Comparison of ENCODE assay signal across 8 mouse cellular contexts in the genomic region with DNA sequence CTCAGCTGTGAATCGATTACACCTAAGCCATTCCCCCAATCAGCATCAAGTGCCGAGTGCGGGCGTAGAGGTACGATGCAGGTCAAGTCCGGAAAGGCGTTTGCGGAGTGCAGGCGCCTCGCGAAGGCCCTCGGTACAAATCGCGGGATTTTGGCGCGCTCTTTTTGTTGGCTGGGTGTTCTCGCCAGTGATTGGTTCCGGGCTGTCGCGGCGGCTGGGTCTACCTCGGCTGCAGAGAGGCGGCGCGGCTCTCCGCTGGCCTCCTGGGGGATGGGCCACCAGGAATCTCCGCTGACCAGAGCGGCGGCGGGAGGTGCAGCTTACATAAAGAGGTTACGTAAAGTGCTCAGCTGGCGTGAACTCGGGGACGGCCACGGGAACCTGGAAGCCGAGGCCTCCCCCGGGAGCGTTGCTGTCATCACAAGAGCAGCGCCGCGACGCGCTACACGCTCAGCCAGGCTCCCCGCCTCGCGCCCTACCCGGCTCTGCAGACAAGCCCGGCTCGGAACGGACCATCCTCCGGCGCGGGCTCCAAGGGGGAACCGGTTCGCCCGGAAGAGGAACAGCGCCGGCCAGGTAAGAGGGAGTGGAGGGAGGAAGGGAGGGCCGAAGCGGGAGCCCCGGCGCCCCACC. TPM values are rescaled to one million over a fixed set of nuclear protein-coding genes. Genes with fewer than 3 reads are reported as not detected.
A peak's percentile ranks its signal among the peaks of the same experiment; 100 is the strongest.
DNase-seq lines count a peak whose midpoint lies in the region; ATAC-seq and TF ChIP-seq lines count a peak whose summit lies in the region.

A gene (plus strand): TSS at position 247 of the 633 bp plus-strand sequence.

- DNase-seq in ES-E14 (ENCODE audit: low read depth, low spot score): peak; percentile 86
- peak; percentile 94 for DNase-seq in cerebellum, adult 11-12 months
- peak; percentile 91 for DNase-seq in forebrain, postnatal 0 days
- DNase-seq in heart, postnatal 4 days: peak; percentile 93
- peak; percentile 75 to 84 for DNase-seq in layer of hippocampus, adult 8-10 months (ENCODE audit: low spot score in 2 of 2)
- peak; percentile 85 for DNase-seq in ovary, adult 18-20 months (ENCODE audit: low spot score)
- peak; percentile 76 for DNase-seq in thymus, postnatal 0 days (ENCODE audit: low spot score)

- in situ Hi-C loops in ES-E14 (cut with MboI; ENCODE audit: low sequenced_read_pairs in 2 of 2, unreplicated experiment in 2 of 2): no loop called here

- H3K4me1 ChIP-seq in ES-E14 (ENCODE audit: control insufficient read depth in 2 of 2, insufficient read depth in 2 of 2, low read length in 2 of 2, poor library complexity in 1 of 2): peaks cover under 1 to 11% of the 10 kb centered on the region in 2 experiments
- H3K4me1 ChIP-seq in forebrain, postnatal 0 days (ENCODE audit: insufficient read depth): peaks cover 19% of the 10 kb centered on the region
- peaks cover 31% of the 10 kb centered on the region for H3K4me1 ChIP-seq in lung, embryonic 15.5 days

- TF ChIP-seq CTCF in forebrain, postnatal 0 days (IDR thresholded peaks at IDR 0.05; ENCODE audit: low read depth): peak; percentile 46

- H3K9me3 ChIP-seq in ES-E14 (ENCODE audit: control insufficient read depth, insufficient read depth, low read depth, low read length): no peaks in the 10 kb centered on the region
- no peaks in the 10 kb centered on the region for H3K9me3 ChIP-seq in forebrain, postnatal 0 days (ENCODE audit: low read length)
- no peaks in the 10 kb centered on the region for H3K9me3 ChIP-seq in lung, embryonic 15.5 days

- H3K27me3 ChIP-seq in forebrain, postnatal 0 days (ENCODE audit: insufficient read depth, low read length): no peaks in the 10 kb centered on the region
- H3K27me3 ChIP-seq in lung, embryonic 15.5 days: no peaks in the 10 kb centered on the region

- H3K4me2 ChIP-seq in forebrain, postnatal 0 days (ENCODE audit: low read depth): peak within 1 kb of the TSS; percentile 70
- peak within 1 kb of the TSS; percentile 81 for H3K4me2 ChIP-seq in lung, embryonic 15.5 days

- ATAC-seq in forebrain, postnatal 0 days: peak; percentile 88
- peak; percentile 93 for ATAC-seq in lung, embryonic 15.5 days (ENCODE audit: borderline replicate concordance, extremely low read depth, low FRiP score, low TSS enrichment)

- H3K9ac ChIP-seq in ES-E14 (ENCODE audit: insufficient read depth, low read depth, low read length, poor library complexity, severe bottlenecking): peak within 1 kb of the TSS; percentile 95
- peak within 1 kb of the TSS; percentile 92 for H3K9ac ChIP-seq in forebrain, postnatal 0 days
- peak within 1 kb of the TSS; percentile 88 for H3K9ac ChIP-seq in lung, embryonic 15.5 days

- 1% methylated on average over 60 of the region's 63 CpGs for WGBS in forebrain, postnatal 0 days
- WGBS in lung, embryonic 15.5 days: under 1% methylated on average over 59 of the region's 63 CpGs

- H3K4me3 ChIP-seq in ES-E14 (ENCODE audit: insufficient read depth in 1 of 2, low read depth in 1 of 2, low read length in 2 of 2, poor library complexity in 1 of 2, severe bottlenecking in 1 of 2): peak within 1 kb of the TSS; percentile 88 to 98
- H3K4me3 ChIP-seq in forebrain, postnatal 0 days (ENCODE audit: low read depth, low read length): peak within 1 kb of the TSS; percentile 99
- H3K4me3 ChIP-seq in lung, embryonic 15.5 days: peak within 1 kb of the TSS; percentile 82

- peak within 1 kb of the TSS; percentile 42 for H3K27ac ChIP-seq in ES-E14 (ENCODE audit: insufficient read depth, low read depth, low read length, poor library complexity, severe bottlenecking)
- peak within 1 kb of the TSS; percentile 96 for H3K27ac ChIP-seq in forebrain, postnatal 0 days (ENCODE audit: low read depth, low read length)
- peak within 1 kb of the TSS; percentile 99 for H3K27ac ChIP-seq in lung, embryonic 15.5 days

- H3K36me3 ChIP-seq in ES-E14 (ENCODE audit: control insufficient read depth, insufficient read depth, low read length, poor library complexity, severe bottlenecking): peaks cover 6% of the 10 kb centered on the region
- no peaks in the 10 kb centered on the region for H3K36me3 ChIP-seq in forebrain, postnatal 0 days (ENCODE audit: insufficient read depth)
- peaks cover 10% of the 10 kb centered on the region for H3K36me3 ChIP-seq in lung, embryonic 15.5 days

TF ChIP-seq in ES-E14, 5 proteins besides CTCF, POLR2A, EP300 and RAD21:
- TF ChIP-seq HCFC1 (IDR thresholded peaks at IDR 0.05; ENCODE audit: borderline replicate concordance, insufficient read depth, low read length) (no peak), CHD2 (IDR thresholded peaks at IDR 0.05; ENCODE audit: low read depth, low read length) (peak; percentile 86), ZC3H11A (IDR thresholded peaks at IDR 0.05; ENCODE audit: borderline replicate concordance, low read depth, low read length) (no peak), ZNF384 (IDR thresholded peaks at IDR 0.05; ENCODE audit: low read depth, low read length) (no peak)

RNA-seq across cellular contexts. Expression of the gene that starts here (rescaled TPM):
- total RNA-seq in ES-E14 (2012; rRNA removed): 22.1 TPM in 2 replicates
- total RNA-seq in forebrain, postnatal 0 days (2014; rRNA removed): 10.8 and 14.8 TPM in 2 replicates
- 3.6 and 4.4 TPM in 2 replicates for polyA plus RNA-seq in forebrain, postnatal 0 days (2015; fragmentation: Nextera tagmentation; extraction: Ambion mirVana)
- 10 to 100 TPM; 20.2 to 21.3 TPM for total RNA-seq in heart, postnatal 4 days (2021)
- total RNA-seq in layer of hippocampus, adult 8-10 months (2022): 10 to 100 TPM; 29.8 to 33.6 (median 30.9) TPM
- 13.6 and 14.0 TPM in 2 replicates for polyA plus RNA-seq in lung, embryonic 15.5 days (2015; fragmentation: Nextera tagmentation; extraction: Ambion mirVana)
- 5.4 and 6.0 TPM in 2 replicates for polyA plus RNA-seq in thymus, postnatal 0 days (2015; fragmentation: Nextera tagmentation; extraction: Ambion mirVana)

Comparison
In these comparisons a context has a peak if more than half of its experiments do, and no peak if none do; other contexts are left out.
1. Peak in every context shown above with its lines: DNase-seq, ATAC-seq, H3K4me3 ChIP-seq and H3K27ac ChIP-seq.
2. H3K27ac ChIP-seq: peak in every context shown above with its lines; median percentile 99 in lung, embryonic 15.5 days; 96 in forebrain, postnatal 0 days; 42 in ES-E14.